Mouse (Mus musculus) CH12.LX (cell line): Measurements from ENCODE around the gene Gm11437.

ENCODE experiments used
- CHD2 ChIP-seq: IDR thresholded peaks from 2 replicates; pipeline ENCODE4 v1.6.1; 2011; ENCODE audit warnings: low read length, improper control_type of control experiment
- CTCF ChIP-seq, 2 experiments: IDR thresholded peaks in 1 of 2; conservative IDR thresholded peaks in 1 of 2; 2 replicates each; pipeline ENCODE4 v1.5.1; 2011 to 2012; ENCODE audit warnings: low read depth in 2 of 2, low read length in 2 of 2, improper control_type of control experiment in 1 of 2, inconsistent platforms in 1 of 2, mild to moderate bottlenecking in 1 of 2, moderate library complexity in 1 of 2
- EP300 ChIP-seq: IDR thresholded peaks from 2 replicates; pipeline ENCODE4 v1.6.1; 2011; ENCODE audit warnings: low read length, improper control_type of control experiment
- ETS1 ChIP-seq: conservative IDR thresholded peaks from 2 replicates; pipeline ENCODE4 v1.6.1; 2012; ENCODE audit warnings: low read depth, mild to moderate bottlenecking, inconsistent platforms, low read length, improper control_type of control experiment, moderate library complexity
- HCFC1 ChIP-seq: IDR thresholded peaks from 2 replicates; pipeline ENCODE4 v1.6.1; 2012; ENCODE audit warnings: low read depth, mild to moderate bottlenecking, inconsistent platforms, low read length, improper control_type of control experiment
- MEF2A ChIP-seq: IDR thresholded peaks from 2 replicates; pipeline ENCODE4 v1.6.1; 2014; ENCODE audit warnings: low read depth, mild to moderate bottlenecking, inconsistent platforms, low read length, improper control_type of control experiment, borderline replicate concordance
- POLR2A ChIP-seq: IDR thresholded peaks from 2 replicates; pipeline ENCODE4 v1.6.1; 2011; ENCODE audit warnings: low read depth, mild to moderate bottlenecking, improper control_type of control experiment, low read length
- RCOR1 ChIP-seq: conservative IDR thresholded peaks from 2 replicates; pipeline ENCODE4 v1.6.1; 2012; ENCODE audit warnings: low read depth, mild to moderate bottlenecking, inconsistent platforms, low read length, improper control_type of control experiment
- TBP ChIP-seq: conservative IDR thresholded peaks from 2 replicates; pipeline ENCODE4 v1.6.1; 2011; ENCODE audit warnings: low read depth, low read length, improper control_type of control experiment
- ZMIZ1 ChIP-seq: IDR thresholded peaks from 2 replicates; pipeline ENCODE4 v1.6.1; 2012; ENCODE audit warnings: low read depth, mild to moderate bottlenecking, inconsistent platforms, low read length, improper control_type of control experiment

DNA sequence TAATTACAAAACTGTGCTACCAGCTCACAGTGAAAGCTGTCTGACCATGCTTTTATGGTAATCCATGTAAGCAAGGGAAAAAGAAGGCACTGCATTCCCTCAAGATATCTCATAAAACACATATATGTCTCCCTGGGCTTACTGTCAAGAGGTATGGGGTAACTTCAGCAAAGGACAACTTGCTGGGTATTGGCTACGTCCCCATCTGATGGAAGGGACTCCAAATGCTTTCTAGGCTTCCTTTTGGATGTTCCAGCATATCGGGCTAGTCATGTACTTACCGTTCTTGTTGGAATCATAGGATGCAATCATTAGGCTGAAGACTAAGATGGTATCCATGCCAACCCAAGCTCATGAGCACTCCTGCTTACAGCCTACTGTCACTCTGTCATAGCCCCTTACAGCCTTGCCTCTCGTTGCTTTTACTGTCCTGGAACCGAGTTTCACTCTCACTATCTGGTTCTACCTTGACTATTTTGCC is at the start of gene Gm11437:
- TF ChIP-seq CTCF (conservative IDR thresholded peaks at IDR 0.05 in 1 of 2, IDR thresholded peaks at IDR 0.05 in 1 of 2; ENCODE audit: low read depth in 2 of 2, low read length in 2 of 2): no peak
- TF ChIP-seq ZMIZ1: no peak
- no peak for TF ChIP-seq ETS1
- TF ChIP-seq POLR2A: no peak
- no peak for TF ChIP-seq HCFC1
- TF ChIP-seq MEF2A: no peak
- TF ChIP-seq EP300: no peak
- TF ChIP-seq RCOR1: no peak
- no peak for TF ChIP-seq TBP
- no peak for TF ChIP-seq CHD2
